Mouse (Mus musculus) stomach, embryonic 14.5 days (tissue): ENCODE data around the gene Gsta3. TPM values are rescaled to one million over a fixed set of nuclear protein-coding genes. Genes with fewer than 3 reads are reported as not detected.
"Not testable (repeated sequence)": the region's sequence is repeated elsewhere in the genome, so short reads cannot be mapped to it uniquely, and the experiment has no call there.

Source experiments
- ATAC-seq: fragments of 200-750 bp; cut with Nextera tagmentation; 2 replicates; pipeline ENCODE4 v1.8.0; 2017; ENCODE audit warnings: low read depth, moderate TSS enrichment; ENCODE audit not compliant: insufficient number of reproducible peaks, insufficient read depth, low FRiP score
- H3K27ac ChIP-seq: fragments of 300-500 bp; sonication (generic); 2 replicates; pipeline ENCODE4 v1.5.1; 2014; ENCODE audit warnings: mild to moderate bottlenecking, low read length, moderate library complexity, mixed read lengths
- H3K27me3 ChIP-seq: fragments of 300-500 bp; sonication (generic); 2 replicates; pipeline ENCODE4 v1.6.1; 2014; ENCODE audit warnings: low read length, control low read depth, mixed read lengths; ENCODE audit not compliant: control insufficient read depth, insufficient read depth
- H3K36me3 ChIP-seq: fragments of 300-500 bp; sonication (generic); 2 replicates; pipeline ENCODE4 v1.6.1; 2014; ENCODE audit warnings: mild to moderate bottlenecking, control low read depth, low read length, moderate library complexity, mixed read lengths; ENCODE audit not compliant: control insufficient read depth, insufficient read depth
- H3K4me1 ChIP-seq: fragments of 300-500 bp; sonication (generic); 2 replicates; pipeline ENCODE4 v1.6.1; 2014; ENCODE audit warnings: low read length, control low read depth, mixed read lengths; ENCODE audit not compliant: control insufficient read depth, insufficient read depth
- H3K4me2 ChIP-seq: fragments of 300-500 bp; sonication (generic); replicated peaks from 2 replicates; pipeline ENCODE4 v1.6.1; 2014; ENCODE audit warnings: low read depth, low read length, control low read depth
- H3K4me3 ChIP-seq: fragments of 300-500 bp; sonication (generic); 2 replicates; pipeline ENCODE4 v1.5.1; 2014; ENCODE audit warnings: low read depth, low read length, control low read depth
- H3K9ac ChIP-seq: fragments of 300-500 bp; sonication (generic); replicated peaks from 2 replicates; pipeline ENCODE4 v1.6.1; 2014; ENCODE audit warnings: low read depth, mild to moderate bottlenecking, control low read depth, low read length, moderate library complexity, mixed read lengths
- H3K9me3 ChIP-seq: fragments of 300-500 bp; sonication (generic); 2 replicates; pipeline ENCODE4 v1.6.1; 2016; ENCODE audit warnings: low read depth, low read length, control low read depth; ENCODE audit not compliant: control insufficient read depth
- WGBS: fragments of 180-500 bp; shearing (Covaris S2); extraction: QIAGEN DNeasy Blood & Tissue Kit; methylation state at CpG from one replicate; pipeline ENCODE4 v1.1.7; 2014; 5-methylcytosine and 5-hydroxymethylcytosine counted together
- polyA plus RNA-seq: library from polyadenylated mRNA; unstranded; fragments of >200 nt; fragmentation: Nextera tagmentation; extraction: Ambion mirVana; gene quantifications from 2 replicates; pipeline ENCODE4 v1.2.1, GENCODE M21; 2014

The Gsta3 gene
- polyA plus RNA-seq, 1 experiment from 2014 or later: 3.3 TPM

DNA sequence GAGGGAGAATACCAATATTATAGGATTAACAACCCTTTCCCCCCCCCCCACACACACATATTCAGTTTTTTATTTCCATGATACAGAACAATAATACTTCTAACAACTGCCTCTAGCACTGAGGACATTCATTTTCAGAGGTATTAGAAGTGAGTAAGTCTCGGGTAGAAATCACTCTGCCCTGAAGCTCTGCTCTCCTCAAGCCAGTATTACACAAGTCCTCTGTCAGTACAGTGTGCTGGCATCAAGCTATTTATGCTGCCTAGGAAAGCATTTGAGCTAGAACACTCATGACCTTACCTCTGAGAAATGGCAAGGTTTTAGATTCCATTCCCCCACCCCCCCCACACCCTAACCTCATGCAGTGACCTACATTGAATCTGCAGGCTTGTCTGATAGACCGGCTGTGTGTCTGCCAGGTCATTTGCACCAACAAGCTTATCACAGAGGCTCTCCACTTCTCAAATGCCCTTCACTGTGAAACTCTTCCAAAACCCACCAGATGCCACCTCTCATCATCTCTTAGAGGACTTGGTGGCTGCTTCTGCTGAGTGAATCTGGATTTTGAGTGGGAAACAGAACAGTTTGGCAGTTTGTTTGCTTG is 34.1 kb downstream of the Gsta3 start:
- Histone ChIP-seq H3K4me3 (no peak overlapping the region), H3K4me2 (no peak overlapping the region), H3K36me3 (no peaks in the 10 kb centered on the region), H3K4me1 (0 out of 2 replicates have a peak, but pooled peaks cover 3% of the 10 kb centered on the region), H3K9ac (no peak overlapping the region), H3K27ac (no peak overlapping the region), H3K9me3 (no peaks in the 10 kb centered on the region), H3K27me3 (no peaks in the 10 kb centered on the region)
- 70% methylated on average over 2 of the region's 2 CpGs for WGBS
- no peak for ATAC-seq

DNA sequence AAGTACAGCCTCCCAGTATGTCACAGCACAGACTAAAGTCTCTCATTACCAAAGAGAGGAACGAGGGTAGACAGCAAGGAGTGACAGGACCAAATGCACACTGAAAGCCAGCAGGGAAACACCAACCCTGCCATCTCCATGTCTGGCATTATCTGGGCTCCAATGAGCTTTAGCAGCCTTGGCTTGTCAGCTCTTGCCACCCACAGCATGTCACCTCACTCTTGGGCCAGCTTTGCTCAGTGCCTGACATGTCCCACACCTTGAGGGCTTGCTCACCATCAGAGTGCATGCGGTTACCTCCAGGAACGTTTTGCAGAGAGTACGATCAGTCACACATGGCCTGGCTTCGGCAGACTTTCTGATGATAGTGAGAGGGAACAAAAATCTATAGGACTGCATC is 35.0 kb downstream of the Gsta3 start:
- 85% methylated on average over 5 of the region's 5 CpGs for WGBS
- not testable (repeated sequence) for ATAC-seq, H3K4me1 ChIP-seq, H3K27me3 ChIP-seq, H3K4me2 ChIP-seq, H3K36me3 ChIP-seq, H3K4me3 ChIP-seq, H3K9me3 ChIP-seq, H3K9ac ChIP-seq, H3K27ac ChIP-seq

- H3K27ac ChIP-seq, H3K9ac ChIP-seq, H3K4me2 ChIP-seq, H3K9me3 ChIP-seq, H3K27me3 ChIP-seq, ATAC-seq, H3K4me3 ChIP-seq, H3K36me3 ChIP-seq, H3K4me1 ChIP-seq: not testable (repeated sequence)
- WGBS: 85% methylated on average over 1 of the region's 2 CpGs
Measured at GRCm38 (mm10) chr1:21276158-21276557, 35.8 kb downstream of the Gsta3 start.

GRCm38 (mm10) chr1:21280306-21280705 is 39.9 kb downstream of the Gsta3 start:
- Histone ChIP-seq H3K4me2 (no peak overlapping the region), H3K36me3 (no peaks in the 10 kb centered on the region), H3K9ac (no peak overlapping the region), H3K4me1 (no peaks in the 10 kb centered on the region), H3K27ac (no peak overlapping the region), H3K4me3 (no peak overlapping the region), H3K27me3 (no peaks in the 10 kb centered on the region), H3K9me3 (no peaks in the 10 kb centered on the region)
- ATAC-seq: no peak
- 87% methylated on average over 2 of the region's 2 CpGs for WGBS

DNA sequence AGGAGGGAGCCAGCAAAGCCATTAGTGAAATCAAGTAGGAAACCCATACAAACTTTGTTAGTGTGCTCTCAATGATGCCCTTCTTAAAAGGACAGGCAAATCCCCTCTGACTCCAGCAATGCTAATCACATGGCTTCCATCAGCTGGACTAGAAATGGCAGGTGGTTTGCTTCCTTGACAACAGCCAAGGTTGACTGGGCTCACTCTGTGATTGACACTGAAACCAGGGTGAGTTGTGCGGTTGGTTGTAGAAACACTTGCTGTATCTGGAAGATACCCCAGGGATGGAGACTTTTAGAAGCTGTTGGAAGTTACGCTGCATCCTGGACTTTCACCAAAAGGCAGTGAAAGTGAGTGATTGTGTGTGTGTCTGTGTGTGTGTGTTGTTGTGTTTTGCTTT is 44.3 kb downstream of the Gsta3 start:
- not testable (repeated sequence) for H3K4me2 ChIP-seq, H3K4me3 ChIP-seq, H3K27ac ChIP-seq, H3K36me3 ChIP-seq, ATAC-seq, H3K9ac ChIP-seq, H3K9me3 ChIP-seq, H3K27me3 ChIP-seq, H3K4me1 ChIP-seq
- WGBS: 98% methylated on average over 2 of the region's 2 CpGs

- Histone ChIP-seq H3K4me2 (no peak overlapping the region), H3K27ac (no peak overlapping the region), H3K9me3 (no peaks in the 10 kb centered on the region), H3K4me1 (no peaks in the 10 kb centered on the region), H3K36me3 (no peaks in the 10 kb centered on the region), H3K9ac (no peak overlapping the region), H3K27me3 (no peaks in the 10 kb centered on the region), H3K4me3 (no peak overlapping the region)
- 91% methylated on average over 4 of the region's 4 CpGs for WGBS
- ATAC-seq: no peak
Measured at GRCm38 (mm10) chr1:21291394-21291793, 51.0 kb downstream of the Gsta3 start.

GRCm38 (mm10) chr1:21292590-21292989 is 52.2 kb downstream of the Gsta3 start:
- no peak overlapping the region for H3K4me3 ChIP-seq
- WGBS: 71% methylated on average over 1 of the region's 1 CpGs
- H3K4me1 ChIP-seq: no peaks in the 10 kb centered on the region
- no peaks in the 10 kb centered on the region for H3K27me3 ChIP-seq
- no peak for ATAC-seq
- H3K9ac ChIP-seq: no peak overlapping the region
- H3K4me2 ChIP-seq: no peak overlapping the region
- H3K36me3 ChIP-seq: no peaks in the 10 kb centered on the region
- no peaks in the 10 kb centered on the region for H3K9me3 ChIP-seq
- no peak overlapping the region for H3K27ac ChIP-seq

DNA sequence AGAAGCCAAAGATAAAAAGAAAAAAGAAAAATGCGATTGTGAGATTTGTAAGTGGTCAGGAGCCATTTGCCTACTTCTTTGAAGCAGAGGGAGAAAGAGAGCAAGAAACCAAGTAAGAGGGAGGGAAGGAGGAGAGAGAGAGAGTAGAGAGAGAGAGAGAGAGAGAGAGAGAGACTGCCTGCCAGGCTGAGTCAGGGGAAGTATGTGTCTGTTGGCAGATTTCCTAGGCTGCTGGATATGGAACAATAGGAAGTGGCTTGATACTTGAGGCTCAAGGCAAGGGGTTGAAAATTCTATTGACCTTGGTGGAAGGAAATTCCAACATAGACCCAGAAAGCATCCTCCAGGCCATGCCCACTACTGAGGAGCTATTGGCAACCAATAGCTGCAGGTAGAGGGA is 55.8 kb downstream of the Gsta3 start:
- H3K4me3 ChIP-seq: no peak overlapping the region
- no peaks in the 10 kb centered on the region for H3K27me3 ChIP-seq
- no peaks in the 10 kb centered on the region for H3K36me3 ChIP-seq
- no peak overlapping the region for H3K27ac ChIP-seq
- H3K9me3 ChIP-seq: no peaks in the 10 kb centered on the region
- 79% methylated on average over 1 of the region's 1 CpGs for WGBS
- H3K4me2 ChIP-seq: no peak overlapping the region
- H3K9ac ChIP-seq: no peak overlapping the region
- ATAC-seq: no peak
- no peaks in the 10 kb centered on the region for H3K4me1 ChIP-seq

GRCm38 (mm10) chr1:21298114-21298513 is 57.7 kb downstream of the Gsta3 start:
- H3K4me3 ChIP-seq: no peak overlapping the region
- no peaks in the 10 kb centered on the region for H3K27me3 ChIP-seq
- WGBS: 95% methylated on average over 4 of the region's 4 CpGs
- no peaks in the 10 kb centered on the region for H3K4me1 ChIP-seq
- H3K36me3 ChIP-seq: no peaks in the 10 kb centered on the region
- H3K9ac ChIP-seq: no peak overlapping the region
- no peak for ATAC-seq
- H3K27ac ChIP-seq: no peak overlapping the region
- H3K9me3 ChIP-seq: no peaks in the 10 kb centered on the region
- no peak overlapping the region for H3K4me2 ChIP-seq
